Mouse (Mus musculus) c-Kit-positive CD71-positive TER-119-positive erythroid progenitor cells, embryonic 14.5 days (primary cell): ENCODE data around the gene Gm8020.
"Not testable (repeated sequence)": the region's sequence is repeated elsewhere in the genome, so short reads cannot be mapped to it uniquely, and the experiment has no call there.

Experiments
- DNase-seq: peaks from one replicate; pipeline ENCODE4 v3.0.0-alpha.2; 2013; ENCODE audit warnings: low spot score

The Gm8020 gene

GRCm38 (mm10) chr14:42502249-42502648 lies at the start of gene Gm8020:
Gene Gm8020, minus strand, starts transcription at chr14:42502349.
- not testable (repeated sequence) for DNase-seq

- not testable (repeated sequence) for DNase-seq
Observed at GRCm38 (mm10) chr14:42543170-42543701, 41.1 kb upstream of the Gm8020 start.

- not testable (repeated sequence) for DNase-seq
Observed at GRCm38 (mm10) chr14:42542316-42543169, 40.4 kb upstream of the Gm8020 start.

- not testable (repeated sequence) for DNase-seq
Observed at GRCm38 (mm10) chr14:42524182-42524581, 22.0 kb upstream of the Gm8020 start, which contains the start of gene Gm8024. Gene Gm8024, minus strand, starts transcription at chr14:42524282.

GRCm38 (mm10) chr14:42463581-42463980 lies 38.6 kb downstream of the Gm8020 start, which contains the start of gene Gm8011:
Gene Gm8011, plus strand, starts transcription at chr14:42463881.
- DNase-seq, result not testable (repeated sequence)
